Mouse (Mus musculus) bone marrow macrophage, adult 2 months (primary cell): Measurements from ENCODE around the gene Hormad2.

Source experiments
- CTCF ChIP-seq: IDR thresholded peaks from 2 replicates; pipeline ENCODE4 v1.5.1; 2012; ENCODE audit warnings: low read depth, mild to moderate bottlenecking, low read length, moderate library complexity
- POLR2A ChIP-seq: IDR thresholded peaks from 2 replicates; pipeline ENCODE4 v1.6.1; 2012; ENCODE audit warnings: mild to moderate bottlenecking, low read depth, low read length, borderline replicate concordance

GRCm38 (mm10) chr11:4417986-4418385 is 22.9 kb downstream of the Hormad2 start:
- no peak for TF ChIP-seq CTCF
- no peak for TF ChIP-seq POLR2A
